In the genomic region with DNA sequence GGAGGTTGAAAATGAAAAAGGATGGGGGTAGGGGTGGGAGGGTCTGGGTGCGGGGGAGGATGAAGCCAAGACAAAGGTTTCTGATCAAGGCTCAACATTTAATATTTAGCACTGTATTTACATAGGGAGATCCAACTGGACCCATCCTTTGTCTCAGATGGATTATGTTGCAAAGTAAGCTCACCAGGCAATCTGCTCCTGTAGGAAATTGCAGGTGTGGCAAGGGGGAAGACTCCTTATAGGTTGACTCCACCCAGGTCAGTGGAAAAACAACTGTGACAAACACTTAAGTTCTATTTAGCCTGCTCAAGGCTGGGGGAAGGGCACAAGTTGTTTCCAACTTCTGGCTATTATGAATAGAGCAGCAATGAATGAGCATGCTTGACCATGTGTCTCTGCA, we compare ENCODE assay signal across 24 mouse cellular contexts.
"Had no signal": no experiment of that assay in that cellular context is flagged by ENCODE, and none has a peak within 500 bp of the region (broad histone marks: within the 10 kb centered on the region; RNA-seq: fewer than 3 reads in every experiment).

No protein-coding gene starts in this region.

- H3K4me3 ChIP-seq: embryonic facial prominence, embryonic 10.5 days; embryonic facial prominence, embryonic 12.5 days; embryonic facial prominence, embryonic 13.5 days; embryonic facial prominence, embryonic 15.5 days; erythroblast, embryonic 14.5 days; forebrain, embryonic 10.5 days; forebrain, embryonic 12.5 days; forebrain, embryonic 13.5 days; forebrain, embryonic 15.5 days; gastrocnemius, adult 2 months; heart, adult 2 months had no signal

- H3K9ac ChIP-seq: embryonic facial prominence, embryonic 12.5 days; embryonic facial prominence, embryonic 13.5 days; embryonic facial prominence, embryonic 15.5 days; forebrain, embryonic 12.5 days; forebrain, embryonic 13.5 days; forebrain, embryonic 15.5 days; forebrain, postnatal 0 days had no signal

- DNase-seq: cerebellum, adult 9-11 months; cerebellum, postnatal 10 days; cerebellum, postnatal 14 days; cerebellum, postnatal 25 days; cerebellum, postnatal 36 days; embryo, embryonic 11 days; forebrain, postnatal 0 days; gastrocnemius, adult 2 months; gastrocnemius, postnatal 10 days; gastrocnemius, postnatal 14 days; gastrocnemius, postnatal 25 days; gastrocnemius, postnatal 36 days; heart, adult 11 months; heart, adult 18-20 months; heart, adult 2 months had no signal

- H3K9me3 ChIP-seq: embryonic facial prominence, embryonic 15.5 days; forebrain, embryonic 12.5 days; forebrain, embryonic 13.5 days; forebrain, embryonic 15.5 days had no signal

- H3K27ac ChIP-seq: embryonic facial prominence, embryonic 10.5 days; embryonic facial prominence, embryonic 12.5 days; embryonic facial prominence, embryonic 13.5 days; embryonic facial prominence, embryonic 15.5 days; forebrain, embryonic 10.5 days; forebrain, embryonic 12.5 days; forebrain, embryonic 13.5 days; forebrain, embryonic 15.5 days; gastrocnemius, adult 2 months; heart, adult 2 months had no signal

- H3K4me1 ChIP-seq: embryonic facial prominence, embryonic 10.5 days; embryonic facial prominence, embryonic 12.5 days; embryonic facial prominence, embryonic 13.5 days; embryonic facial prominence, embryonic 15.5 days; forebrain, embryonic 10.5 days; forebrain, embryonic 12.5 days; forebrain, embryonic 13.5 days; forebrain, embryonic 15.5 days had no signal

- H3K27me3 ChIP-seq: embryonic facial prominence, embryonic 12.5 days; embryonic facial prominence, embryonic 13.5 days; embryonic facial prominence, embryonic 15.5 days; forebrain, embryonic 12.5 days; forebrain, embryonic 13.5 days; forebrain, embryonic 15.5 days had no signal

- H3K36me3 ChIP-seq: embryonic facial prominence, embryonic 10.5 days; embryonic facial prominence, embryonic 12.5 days; embryonic facial prominence, embryonic 13.5 days; embryonic facial prominence, embryonic 15.5 days; forebrain, embryonic 10.5 days; forebrain, embryonic 12.5 days; forebrain, embryonic 15.5 days had no signal
